Mouse (Mus musculus): ENCODE data around the gene Cacna1e.
A peak's percentile ranks its signal among the peaks of the same experiment; 100 is the strongest.

Gene Cacna1e

DNA sequence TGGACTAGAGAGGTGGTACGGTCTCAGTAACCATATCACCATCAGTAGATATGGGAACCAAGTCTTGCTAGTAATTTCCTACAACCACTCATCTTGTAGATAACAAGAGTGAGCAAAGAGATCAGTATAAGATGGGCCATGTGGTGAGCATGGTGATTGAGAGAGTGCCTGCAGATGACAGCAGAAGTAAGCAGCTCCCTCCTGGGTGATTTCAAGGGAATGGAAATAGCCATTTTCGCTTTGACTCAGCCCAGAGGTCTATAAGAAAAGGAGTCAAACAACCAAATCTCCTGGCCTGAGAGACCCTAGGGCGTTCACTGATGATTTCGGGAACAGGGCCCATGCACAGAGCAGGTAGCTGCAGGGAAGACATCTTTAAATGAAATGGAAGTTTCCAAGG, 45.0 kb downstream of the Cacna1e start:
- DNase-seq (ENCODE audit: low read depth, low spot score) = no peak

DNA sequence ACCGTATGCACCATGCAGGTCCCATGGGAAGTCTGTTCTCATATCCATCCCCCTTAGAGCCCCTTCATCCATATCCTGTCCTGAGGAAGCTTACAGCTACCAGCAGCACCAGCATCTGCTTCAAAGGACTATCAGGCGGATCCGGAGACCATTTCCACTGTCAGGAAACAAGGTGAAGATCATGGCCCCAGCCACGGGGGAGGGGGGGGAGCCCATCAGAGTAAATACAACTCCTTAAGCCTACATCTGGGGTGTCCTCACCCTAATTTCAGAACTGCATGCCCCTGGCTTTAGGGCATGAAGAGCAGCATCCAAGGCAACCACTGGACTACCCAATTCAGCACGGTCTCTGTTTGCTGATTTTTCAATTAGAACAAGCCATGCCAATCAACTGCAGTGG, 47.8 kb downstream of the Cacna1e start:
- no peak for DNase-seq (ENCODE audit: low read depth, low spot score)

- peak; percentile 39 for DNase-seq (ENCODE audit: low read depth, low spot score)
These were observed 52.1 kb downstream of the Cacna1e start for GRCm38 (mm10) chr1:154832168-154832539.

GRCm38 (mm10) chr1:154831269-154832167, 52.8 kb downstream of the Cacna1e start:
- DNase-seq (ENCODE audit: low read depth, low spot score) = no peak

- no peak for DNase-seq (ENCODE audit: low read depth, low spot score)
These were observed 54.2 kb downstream of the Cacna1e start for GRCm38 (mm10) chr1:154830051-154830450.

- DNase-seq (ENCODE audit: low read depth, low spot score) = no peak
These were observed 61.2 kb downstream of the Cacna1e start for GRCm38 (mm10) chr1:154823098-154823497.

DNA sequence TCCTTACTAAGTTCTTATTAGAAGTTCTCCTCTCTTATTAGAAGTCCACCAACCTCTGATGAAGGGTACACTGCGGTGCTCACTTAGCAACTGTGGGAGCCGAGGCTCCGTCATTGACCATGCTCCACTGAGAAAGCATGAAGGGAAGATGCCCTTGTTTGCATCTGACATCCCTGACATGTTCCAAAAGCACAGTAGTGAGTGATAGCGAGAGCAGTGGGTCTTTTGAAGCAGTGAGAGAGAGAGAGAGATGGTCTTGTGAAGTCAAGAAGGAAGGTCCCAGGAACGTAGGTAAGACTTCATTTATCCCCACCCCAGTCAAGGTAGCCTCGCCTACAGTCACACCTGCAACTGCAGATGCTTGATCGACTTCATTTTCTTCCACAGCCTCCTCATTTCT, 63.9 kb downstream of the Cacna1e start:
- DNase-seq (ENCODE audit: low read depth, low spot score) = no peak

DNA sequence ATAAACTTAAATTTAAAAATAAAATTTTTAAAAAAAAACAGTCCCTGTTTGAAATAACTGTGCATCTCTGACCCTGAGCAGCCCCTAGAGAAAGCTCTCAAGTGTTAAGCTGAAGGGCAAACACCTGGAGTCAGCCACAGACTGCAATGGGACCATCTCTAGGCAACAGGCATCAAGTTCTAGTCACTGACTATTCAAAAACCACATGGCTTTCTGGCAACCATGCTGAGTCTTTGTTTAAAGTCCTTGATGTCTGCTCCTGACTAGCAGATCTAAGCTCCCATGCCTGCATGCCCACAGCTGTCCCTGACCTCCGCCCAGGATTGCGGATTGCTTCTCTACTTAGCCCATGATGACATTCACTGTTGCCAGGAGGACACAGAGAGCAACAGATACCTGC, 64.3 kb downstream of the Cacna1e start:
- DNase-seq (ENCODE audit: low read depth, low spot score) = no peak

DNA sequence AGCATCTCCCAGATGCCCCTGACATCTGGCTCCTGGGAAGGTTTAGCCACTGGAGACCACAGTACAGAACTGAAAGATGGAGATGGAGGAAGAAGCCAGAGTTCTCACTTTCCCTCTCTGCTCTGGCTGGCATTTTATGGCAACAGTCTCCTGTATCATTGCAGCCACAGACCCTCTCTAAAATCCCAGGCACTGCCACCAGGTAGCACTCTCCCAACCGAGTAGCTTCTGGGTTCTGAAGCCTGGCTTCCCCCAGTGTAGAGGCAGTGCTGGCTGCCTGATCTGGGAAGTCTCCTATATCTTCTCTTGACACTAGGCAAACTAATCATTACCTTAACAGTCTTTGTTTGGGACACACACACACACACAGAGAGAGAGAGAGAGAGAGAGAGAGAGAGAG, 65.6 kb downstream of the Cacna1e start:
- DNase-seq (ENCODE audit: low read depth, low spot score) = no peak

- DNase-seq (ENCODE audit: low read depth, low spot score) = peak; percentile 23
These were observed 67.5 kb downstream of the Cacna1e start for GRCm38 (mm10) chr1:154816836-154817235.

GRCm38 (mm10) chr1:154816267-154816666, 68.0 kb downstream of the Cacna1e start:
- DNase-seq (ENCODE audit: low read depth, low spot score) = peak; percentile 64

GRCm38 (mm10) chr1:154805742-154806141, 78.6 kb downstream of the Cacna1e start:
- no peak for DNase-seq (ENCODE audit: low read depth, low spot score)

GRCm38 (mm10) chr1:154805038-154805437, 79.3 kb downstream of the Cacna1e start:
- no peak for DNase-seq (ENCODE audit: low read depth, low spot score)

GRCm38 (mm10) chr1:154802301-154802904, 81.9 kb downstream of the Cacna1e start:
- no peak for DNase-seq (ENCODE audit: low read depth, low spot score)

DNA sequence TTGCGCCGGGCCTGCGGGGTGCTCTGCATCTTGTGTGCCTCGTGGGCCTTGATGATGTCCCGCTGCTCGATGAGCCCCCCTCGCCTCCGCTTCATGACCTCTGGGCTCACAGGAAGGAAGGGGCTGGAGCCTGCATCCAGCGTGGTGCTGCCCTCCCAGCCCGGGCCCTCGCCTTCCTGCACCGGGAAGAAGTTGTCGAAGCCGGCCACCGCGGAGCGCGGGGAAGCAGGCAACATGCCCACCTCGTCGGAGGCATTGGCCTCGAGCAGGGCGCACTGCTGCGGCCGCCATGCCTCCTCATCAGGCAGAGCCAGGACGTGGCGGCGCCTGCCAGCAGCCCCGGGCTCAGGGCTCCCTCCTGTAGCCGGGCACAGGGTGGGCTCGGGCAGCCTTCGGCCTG, 85.0 kb downstream of the Cacna1e start:
- no peak for DNase-seq (ENCODE audit: low read depth, low spot score)

DNA sequence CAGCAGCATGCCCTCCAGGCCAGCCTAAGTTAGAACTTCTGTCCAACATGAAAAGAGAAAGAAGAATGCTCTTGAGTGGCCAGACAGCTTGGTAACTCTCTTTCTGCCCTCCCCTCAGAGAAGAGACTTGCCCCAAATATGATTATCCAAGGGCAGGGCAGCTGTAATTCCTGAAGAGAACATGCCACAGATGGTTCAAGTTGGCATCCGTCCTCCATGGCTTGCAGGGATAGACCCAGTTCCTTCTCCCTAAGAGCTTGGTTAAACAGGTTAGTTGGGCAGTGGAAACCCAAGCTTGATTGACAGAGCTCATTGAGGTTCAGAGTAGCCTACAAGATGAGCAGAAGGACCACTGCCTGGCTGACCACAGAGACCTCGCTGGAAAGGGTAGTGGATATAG, 85.5 kb downstream of the Cacna1e start:
- no peak for DNase-seq (ENCODE audit: low read depth, low spot score)

GRCm38 (mm10) chr1:154796685-154797084, 87.6 kb downstream of the Cacna1e start:
- no peak for DNase-seq (ENCODE audit: low read depth, low spot score)

- DNase-seq (ENCODE audit: low read depth, low spot score) = no peak
These were observed 89.8 kb downstream of the Cacna1e start for GRCm38 (mm10) chr1:154794518-154794951.

GRCm38 (mm10) chr1:154791544-154792174, 92.6 kb downstream of the Cacna1e start:
- DNase-seq (ENCODE audit: low read depth, low spot score) = peak; percentile 81

GRCm38 (mm10) chr1:154788491-154788890, 95.8 kb downstream of the Cacna1e start:
- DNase-seq (ENCODE audit: low read depth, low spot score) = peak; percentile 69

DNA sequence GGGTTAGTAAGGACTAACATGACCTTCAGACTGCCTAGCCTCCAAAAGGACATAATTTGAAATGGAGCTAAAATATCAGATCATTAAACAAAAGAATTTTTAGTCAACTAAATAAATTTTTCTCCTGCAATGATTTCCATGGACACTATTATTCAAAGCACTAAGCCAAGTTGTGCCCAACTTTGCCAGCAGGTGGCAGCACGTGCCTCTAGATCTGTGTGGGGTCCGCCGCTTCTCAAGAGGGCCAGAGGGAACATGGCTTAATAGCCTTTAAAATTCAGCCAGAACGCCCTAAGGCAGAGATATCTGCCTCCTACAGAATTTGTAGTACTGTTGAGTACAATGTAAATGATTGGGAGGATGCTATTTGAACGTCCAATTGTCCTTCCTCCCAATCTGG, 96.2 kb downstream of the Cacna1e start:
- peak; percentile 56 for DNase-seq (ENCODE audit: low read depth, low spot score)

GRCm38 (mm10) chr1:154787418-154787817, 96.9 kb downstream of the Cacna1e start:
- DNase-seq (ENCODE audit: low read depth, low spot score) = no peak

DNA sequence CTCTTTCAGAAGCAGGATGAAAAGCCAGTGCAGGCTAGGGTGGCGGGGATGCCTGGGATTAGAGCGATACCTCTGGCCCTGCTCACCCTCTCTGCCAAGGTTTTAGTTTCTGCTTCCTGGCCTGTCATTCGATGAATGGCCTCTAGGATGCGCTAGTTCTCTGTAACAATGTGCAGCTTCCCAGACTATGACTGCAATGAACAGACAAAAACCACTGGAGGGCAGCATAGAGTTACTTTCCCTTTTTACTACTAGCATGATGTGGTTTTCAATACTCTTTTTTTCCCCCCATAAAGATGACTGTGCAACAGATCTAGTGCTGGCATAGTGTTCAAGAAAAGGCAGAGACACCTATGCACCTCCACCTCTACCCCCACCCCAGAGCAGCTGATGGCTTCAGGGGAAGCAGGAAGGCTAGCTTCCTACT, 98.0 kb downstream of the Cacna1e start:
- peak; percentile 81 for DNase-seq (ENCODE audit: low read depth, low spot score)
